Mouse (Mus musculus) megakaryocyte, embryonic 14.5 days (primary cell): ENCODE measurements around the gene 2310034G01Rik.

Experiments
- FLI1 ChIP-seq: IDR thresholded peaks from 2 replicates; pipeline ENCODE4 v1.6.1; 2012; ENCODE audit warnings: low read length, inconsistent platforms, mixed read lengths
- GATA1 ChIP-seq: IDR thresholded peaks from 3 replicates; pipeline ENCODE4 v1.6.1; 2012; ENCODE audit warnings: mixed read lengths, low read length, inconsistent platforms, borderline replicate concordance

DNA sequence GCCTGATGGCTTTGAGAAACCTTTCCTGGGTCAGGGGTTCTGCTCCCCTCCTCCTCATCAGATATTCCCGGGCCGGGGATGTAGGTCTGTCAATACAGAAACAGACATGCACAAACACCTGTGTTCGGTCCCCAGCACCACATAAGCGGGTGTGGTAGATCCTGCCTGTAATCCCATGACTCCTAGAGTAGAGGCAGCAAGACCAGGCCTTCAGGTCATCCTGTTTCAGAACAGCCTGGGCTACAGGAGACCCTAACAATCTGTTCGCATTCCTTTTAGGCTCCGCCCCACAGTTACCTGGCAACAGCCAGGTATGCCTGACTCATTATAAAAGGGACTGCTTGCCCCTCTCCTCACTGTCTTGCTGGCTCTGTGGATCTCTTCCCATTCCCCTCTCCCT lies 552 bp downstream of the 2310034G01Rik start:
- TF ChIP-seq GATA1 (no peak), FLI1 (no peak)
